Mouse (Mus musculus) limb, embryonic 10.5 days (tissue): Measurements from ENCODE around the gene Tubgcp2. TPM values are rescaled to one million over a fixed set of nuclear protein-coding genes. Genes with fewer than 3 reads are reported as not detected.

ENCODE experiments used
- DNase-seq: peaks from one replicate; pipeline ENCODE4 v3.0.0-alpha.2; 2017; ENCODE audit warnings: low spot score
- H3K27ac ChIP-seq: fragments of 300-500 bp; sonication (generic); 2 replicates; pipeline ENCODE4 v1.5.1; 2016; ENCODE audit warnings: mild to moderate bottlenecking
- H3K27me3 ChIP-seq: fragments of 300-500 bp; sonication (generic); 2 replicates; pipeline ENCODE4 v1.6.1; 2016; ENCODE audit warnings: low read depth, mild to moderate bottlenecking; ENCODE audit not compliant: poor library complexity, severe bottlenecking
- H3K36me3 ChIP-seq: fragments of 300-500 bp; sonication (generic); 2 replicates; pipeline ENCODE4 v1.6.1; 2016; ENCODE audit warnings: mild to moderate bottlenecking, moderate library complexity
- H3K4me1 ChIP-seq: fragments of 300-500 bp; sonication (generic); 2 replicates; pipeline ENCODE4 v1.6.1; 2016
- H3K4me3 ChIP-seq: fragments of 300-500 bp; sonication (generic); 2 replicates; pipeline ENCODE4 v1.5.1; 2016; ENCODE audit warnings: mild to moderate bottlenecking, moderate library complexity
- H3K9me3 ChIP-seq: fragments of 300-500 bp; sonication (generic); replicated peaks from 2 replicates; pipeline ENCODE4 v1.6.1; 2016; ENCODE audit warnings: mild to moderate bottlenecking
- WGBS: fragments of 180-500 bp; shearing (Covaris S2); methylation state at CpG from one replicate; pipeline ENCODE4 v1.1.7; 2016; 5-methylcytosine and 5-hydroxymethylcytosine counted together
- polyA plus RNA-seq: library from polyadenylated mRNA; unstranded; fragments of >200 nt; fragmentation: Nextera tagmentation; extraction: Ambion mirVana; gene quantifications from 2 replicates; pipeline ENCODE4 v1.2.1, GENCODE M21; 2016

Tubgcp2 gene
- polyA plus RNA-seq, 1 experiment from 2014 or later, result 87.8 TPM

- H3K4me3 ChIP-seq, result no peak overlapping the region
- H3K36me3 ChIP-seq, result no peaks in the 10 kb centered on the region
- WGBS, result 83% methylated on average over 10 of the region's 10 CpGs
- H3K27ac ChIP-seq, result peak overlapping the region; percentile 53; the same call in 1 of the 2 replicates
- H3K27me3 ChIP-seq, result 0 out of 2 replicates have a peak, but pooled peaks cover 4% of the 10 kb centered on the region
- H3K4me1 ChIP-seq, result peaks cover 13% of the 10 kb centered on the region
- DNase-seq, result no peak
- no peaks in the 10 kb centered on the region for H3K9me3 ChIP-seq
These were observed 66.1 kb downstream of the Tubgcp2 start for GRCm38 (mm10) chr7:139970216-139970919.

- peak; percentile 83 for DNase-seq
- Histone ChIP-seq H3K9me3 (no peaks in the 10 kb centered on the region), H3K36me3 (no peaks in the 10 kb centered on the region), H3K4me3 (no peak overlapping the region), H3K27ac (peak overlapping the region; percentile 53; the same call in 1 of the 2 replicates), H3K27me3 (0 out of 2 replicates have a peak, but pooled peaks cover 9% of the 10 kb centered on the region), H3K4me1 (peaks cover 13% of the 10 kb centered on the region)
- 37% methylated on average over 10 of the region's 10 CpGs for WGBS
These were observed 66.9 kb downstream of the Tubgcp2 start for GRCm38 (mm10) chr7:139969348-139970130.

- Histone ChIP-seq H3K36me3 (no peaks in the 10 kb centered on the region), H3K27me3 (0 out of 2 replicates have a peak, but pooled peaks cover 9% of the 10 kb centered on the region), H3K4me3 (no peak overlapping the region), H3K4me1 (peaks cover 13% of the 10 kb centered on the region), H3K9me3 (no peaks in the 10 kb centered on the region), H3K27ac (no peak overlapping the region)
- 64% methylated on average over 5 of the region's 5 CpGs for WGBS
- no peak for DNase-seq
These were observed 68.0 kb downstream of the Tubgcp2 start for GRCm38 (mm10) chr7:139968428-139968827.

- WGBS, result 33% methylated on average over 4 of the region's 4 CpGs
- Histone ChIP-seq H3K4me3 (no peak overlapping the region), H3K36me3 (no peaks in the 10 kb centered on the region), H3K9me3 (no peaks in the 10 kb centered on the region), H3K4me1 (peaks cover 13% of the 10 kb centered on the region), H3K27ac (no peak overlapping the region), H3K27me3 (0 out of 2 replicates have a peak, but pooled peaks cover 9% of the 10 kb centered on the region)
- no peak for DNase-seq
These were observed 69.3 kb downstream of the Tubgcp2 start for GRCm38 (mm10) chr7:139967175-139967574.

GRCm38 (mm10) chr7:139963814-139964213 lies 72.7 kb downstream of the Tubgcp2 start:
- no peak for DNase-seq
- Histone ChIP-seq H3K27me3 (peaks cover 26% of the 10 kb centered on the region), H3K36me3 (no peaks in the 10 kb centered on the region), H3K27ac (no peak overlapping the region), H3K9me3 (no peaks in the 10 kb centered on the region), H3K4me3 (no peak overlapping the region), H3K4me1 (0 out of 2 replicates have a peak, but pooled peaks cover 3% of the 10 kb centered on the region)
- WGBS, result 66% methylated on average over 4 of the region's 4 CpGs

- H3K27ac ChIP-seq, result no peak overlapping the region
- no peaks in the 10 kb centered on the region for H3K9me3 ChIP-seq
- peaks cover 48% of the 10 kb centered on the region for H3K27me3 ChIP-seq
- no peak for DNase-seq
- 89% methylated on average over 10 of the region's 10 CpGs for WGBS
- no peaks in the 10 kb centered on the region for H3K36me3 ChIP-seq
- no peak overlapping the region for H3K4me3 ChIP-seq
- H3K4me1 ChIP-seq, result no peaks in the 10 kb centered on the region
These were observed 75.3 kb downstream of the Tubgcp2 start for GRCm38 (mm10) chr7:139961141-139961540.

GRCm38 (mm10) chr7:139957958-139958357 lies 78.5 kb downstream of the Tubgcp2 start:
- 40% methylated on average over 11 of the region's 11 CpGs for WGBS
- H3K27me3 ChIP-seq, result peaks cover 62% of the 10 kb centered on the region
- no peak overlapping the region for H3K27ac ChIP-seq
- H3K4me3 ChIP-seq, result no peak overlapping the region
- no peaks in the 10 kb centered on the region for H3K36me3 ChIP-seq
- H3K4me1 ChIP-seq, result no peaks in the 10 kb centered on the region
- no peaks in the 10 kb centered on the region for H3K9me3 ChIP-seq
- no peak for DNase-seq

GRCm38 (mm10) chr7:139957437-139957836 lies 79.0 kb downstream of the Tubgcp2 start:
- Histone ChIP-seq H3K9me3 (no peaks in the 10 kb centered on the region), H3K27me3 (peaks cover 67% of the 10 kb centered on the region), H3K4me3 (no peak overlapping the region), H3K27ac (no peak overlapping the region), H3K36me3 (no peaks in the 10 kb centered on the region), H3K4me1 (no peaks in the 10 kb centered on the region)
- whole genome bisulfite sequencing, result 49% methylated on average over 11 of the region's 11 CpGs
- DNase-seq, result no peak

- WGBS, result 68% methylated on average over 3 of the region's 3 CpGs
- H3K36me3 ChIP-seq, result no peaks in the 10 kb centered on the region
- H3K27ac ChIP-seq, result no peak overlapping the region
- no peaks in the 10 kb centered on the region for H3K4me1 ChIP-seq
- no peak for DNase-seq
- H3K9me3 ChIP-seq, result no peaks in the 10 kb centered on the region
- H3K4me3 ChIP-seq, result no peak overlapping the region
- H3K27me3 ChIP-seq, result peaks cover 75% of the 10 kb centered on the region
These were observed 79.8 kb downstream of the Tubgcp2 start for GRCm38 (mm10) chr7:139956658-139957057.

- peaks cover 78% of the 10 kb centered on the region for H3K27me3 ChIP-seq
- peaks cover 8% of the 10 kb centered on the region; the same call in 1 of the 2 replicates for H3K4me1 ChIP-seq
- 84% methylated on average over 4 of the region's 4 CpGs for WGBS
- no peak overlapping the region for H3K4me3 ChIP-seq
- no peaks in the 10 kb centered on the region for H3K36me3 ChIP-seq
- no peak overlapping the region for H3K27ac ChIP-seq
- no peaks in the 10 kb centered on the region for H3K9me3 ChIP-seq
- no peak for DNase-seq
These were observed 81.0 kb downstream of the Tubgcp2 start for GRCm38 (mm10) chr7:139955505-139955904.

- Histone ChIP-seq H3K4me3 (no peak overlapping the region), H3K27me3 (peaks cover 87% of the 10 kb centered on the region), H3K9me3 (no peaks in the 10 kb centered on the region), H3K27ac (no peak overlapping the region), H3K36me3 (no peaks in the 10 kb centered on the region), H3K4me1 (peaks cover 18% of the 10 kb centered on the region)
- DNase-seq, result no peak
- WGBS, result 59% methylated on average over 6 of the region's 6 CpGs
These were observed 84.4 kb downstream of the Tubgcp2 start for GRCm38 (mm10) chr7:139951991-139952633.

GRCm38 (mm10) chr7:139951079-139951478 lies 85.4 kb downstream of the Tubgcp2 start:
- Histone ChIP-seq H3K4me1 (peaks cover 18% of the 10 kb centered on the region), H3K9me3 (no peaks in the 10 kb centered on the region), H3K36me3 (no peaks in the 10 kb centered on the region), H3K27me3 (peaks cover 87% of the 10 kb centered on the region), H3K27ac (no peak overlapping the region), H3K4me3 (peak overlapping the region; percentile 59)
- peak; percentile 47 for DNase-seq
- WGBS, result 5% methylated on average over 16 of the region's 16 CpGs
